ENCODE assay signal across 16 mouse cellular contexts in the genomic region with DNA sequence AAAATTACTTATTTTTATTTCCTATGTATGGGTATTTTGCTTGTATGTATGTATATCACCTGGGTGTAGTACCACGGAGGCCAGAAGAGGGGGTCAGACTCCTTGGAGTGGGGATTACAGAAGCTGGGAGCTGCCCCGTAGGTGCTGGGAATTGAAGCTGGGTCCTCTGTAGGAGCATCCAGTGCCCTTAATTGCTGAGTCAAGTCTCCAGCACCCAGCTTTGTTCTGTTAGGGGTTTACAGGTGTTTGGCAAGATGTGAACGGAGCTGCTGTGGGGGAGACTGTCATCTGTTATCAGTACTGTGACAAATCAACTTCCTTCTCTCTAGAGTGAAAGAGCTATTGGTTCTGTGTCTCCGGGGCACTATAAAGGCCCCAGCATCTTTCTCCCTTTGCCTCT.
DNase-seq lines count a peak whose midpoint lies in the region; ATAC-seq and TF ChIP-seq lines count a peak whose summit lies in the region.
"Had no signal": no experiment of that assay in that cellular context is flagged by ENCODE, and none has a peak within 500 bp of the region (broad histone marks: within the 10 kb centered on the region; RNA-seq: fewer than 3 reads in every experiment).

No protein-coding gene starts in this region.

- H3K27ac ChIP-seq in gastrocnemius, adult 2 months, result 0 out of 2 replicates have a peak overlapping the region, but pooled peaks have one; percentile 55
- peak overlapping the region; percentile 68; the same call in 1 of the 2 replicates for H3K27ac ChIP-seq in layer of hippocampus, adult 2 months
- H3K27ac ChIP-seq: limb, embryonic 15.5 days had no signal

- intact Hi-C loops in gastrocnemius, adult 2 months (cut with DNase I), result no loop called here

- DNase-seq in gastrocnemius, adult 2 months, result no peak
- DNase-seq in gastrocnemius, postnatal 10 days, result no peak
- no peak for DNase-seq in layer of hippocampus, adult 2 months (ENCODE audit: low spot score in 2 of 2)
- DNase-seq in layer of hippocampus, adult 18-20 months (ENCODE audit: low spot score in 2 of 2), result no peak
- DNase-seq in thymus, postnatal 14 days, result peak; percentile 47
- DNase-seq in layer of hippocampus, postnatal 10 days (ENCODE audit: low spot score in 2 of 2), result no peak
- no peak for DNase-seq in T-cell, adult 2 months (ENCODE audit: low spot score)
- DNase-seq: adrenal gland, postnatal 10 days; cerebellum, adult 9-11 months; lung, postnatal 36 days; right cerebral cortex, postnatal 4 days had no signal

- peak; percentile 47; the same call in 1 of the 2 replicates for ATAC-seq in megakaryocyte, adult 5-6 weeks (ENCODE audit: poor library complexity, severe bottlenecking)
- ATAC-seq: midbrain, embryonic 16.5 days had no signal

- H3K4me3 ChIP-seq in gastrocnemius, adult 2 months, result no peak overlapping the region
- H3K4me3 ChIP-seq in layer of hippocampus, adult 2 months, result no peak overlapping the region
- H3K4me3 ChIP-seq: erythroblast, embryonic 14.5 days; limb, embryonic 15.5 days; stomach, embryonic 15.5 days had no signal

- no peak for TF ChIP-seq CTCF in gastrocnemius, adult 2 months (IDR thresholded peaks at IDR 0.05)
- peak; percentile 44 for TF ChIP-seq CTCF in layer of hippocampus, adult 2 months (conservative IDR thresholded peaks at IDR 0.05)
